Mouse (Mus musculus) MEL (cell line): ENCODE measurements around the gene Isoc2a. TPM values are rescaled to one million over a fixed set of nuclear protein-coding genes. Genes with fewer than 3 reads are reported as not detected.

Experiments used
- DNase-seq: peaks from one replicate; pipeline ENCODE4 v3.0.0; 2011; ENCODE audit warnings: low read depth, low spot score
- H3K27ac ChIP-seq: 2 replicates; pipeline ENCODE4 v1.5.1; 2012; ENCODE audit warnings: low read depth, mild to moderate bottlenecking, control low read depth, low read length, moderate library complexity; ENCODE audit not compliant: control insufficient read depth
- H3K27me3 ChIP-seq, 2 experiments: fragments of 150-350 bp in 1 of 2; sonication (generic) in 1 of 2; 2 replicates each; pipeline ENCODE4 v1.6.1; 2012; ENCODE audit warnings: low read length in 2 of 2, mild to moderate bottlenecking in 2 of 2, improper control_type of control experiment in 1 of 2, moderate library complexity in 1 of 2; ENCODE audit not compliant: insufficient read depth in 2 of 2, control insufficient read depth in 1 of 2
- H3K36me3 ChIP-seq, 2 experiments: 2 replicates each; pipeline ENCODE4 v1.6.1; 2012 to 2014; ENCODE audit warnings: low read length in 2 of 2, improper control_type of control experiment in 1 of 2, inconsistent platforms in 1 of 2, mild to moderate bottlenecking in 1 of 2; ENCODE audit not compliant: insufficient read depth in 2 of 2, control insufficient read depth in 1 of 2
- H3K4me1 ChIP-seq, 2 experiments: fragments of 150-350 bp in 1 of 2; sonication (generic) in 1 of 2; 2 replicates each; pipeline ENCODE4 v1.6.1; 2012; ENCODE audit warnings: low read length in 2 of 2, improper control_type of control experiment in 1 of 2, mild to moderate bottlenecking in 1 of 2; ENCODE audit not compliant: insufficient read depth in 2 of 2, control insufficient read depth in 1 of 2
- H3K4me3 ChIP-seq, 2 experiments: fragments of 150-350 bp in 1 of 2; sonication (generic) in 1 of 2; 2 replicates each; pipeline ENCODE4 v1.5.1; 2012; ENCODE audit warnings: low read depth in 2 of 2, low read length in 2 of 2, mild to moderate bottlenecking in 2 of 2, moderate library complexity in 2 of 2, control low read depth in 1 of 2, improper control_type of control experiment in 1 of 2; ENCODE audit not compliant: control insufficient read depth in 1 of 2, insufficient read depth in 1 of 2
- H3K79me2 ChIP-seq: 2 replicates; pipeline ENCODE4 v1.6.1; 2012; ENCODE audit warnings: mild to moderate bottlenecking, low read length, moderate library complexity; ENCODE audit not compliant: control insufficient read depth, poor library complexity, insufficient read depth
- H3K9ac ChIP-seq: 2 replicates; pipeline ENCODE4 v1.6.1; 2012; ENCODE audit warnings: low read depth, mild to moderate bottlenecking, control low read depth, low read length, moderate library complexity; ENCODE audit not compliant: control insufficient read depth, poor library complexity, severe bottlenecking
- H3K9me3 ChIP-seq: fragments of 150-350 bp; sonication (generic); replicated peaks from 2 replicates; pipeline ENCODE4 v1.6.1; 2012; ENCODE audit warnings: mild to moderate bottlenecking, low read length, improper control_type of control experiment, moderate library complexity; ENCODE audit not compliant: insufficient read depth
- BHLHE40 ChIP-seq: IDR thresholded peaks from 2 replicates; pipeline ENCODE4 v1.6.1; 2012; ENCODE audit warnings: low read depth, mild to moderate bottlenecking, inconsistent platforms, low read length, improper control_type of control experiment, borderline replicate concordance
- CHD2 ChIP-seq: IDR thresholded peaks from 2 replicates; pipeline ENCODE4 v1.6.1; 2011; ENCODE audit warnings: low read length, improper control_type of control experiment
- CTCF ChIP-seq, 3 experiments: IDR thresholded peaks in 2 of 3; conservative IDR thresholded peaks in 1 of 3; 2 replicates each; pipeline ENCODE4 v1.5.1; 2011 to 2012; ENCODE audit warnings: low read length in 3 of 3, low read depth in 2 of 3, mild to moderate bottlenecking in 2 of 3, improper control_type of control experiment in 1 of 3, inconsistent platforms in 1 of 3, mixed read lengths in 1 of 3, moderate library complexity in 1 of 3; ENCODE audit not compliant: control insufficient read depth in 1 of 3, insufficient read depth in 1 of 3, poor library complexity in 1 of 3, severe bottlenecking in 1 of 3
- E2F4 ChIP-seq: IDR thresholded peaks from 2 replicates; pipeline ENCODE4 v1.6.1; 2011; ENCODE audit warnings: low read depth, low read length, improper control_type of control experiment, borderline replicate concordance
- ELF1 ChIP-seq: IDR thresholded peaks from 2 replicates; pipeline ENCODE4 v1.6.1; 2014; ENCODE audit warnings: low read depth, mild to moderate bottlenecking, inconsistent platforms, low read length, improper control_type of control experiment, moderate library complexity
- EP300 ChIP-seq, 2 experiments: IDR thresholded peaks; 2 replicates each; pipeline ENCODE4 v1.6.1; 2011; ENCODE audit warnings: improper control_type of control experiment in 2 of 2, low read length in 2 of 2, low read depth in 1 of 2, mild to moderate bottlenecking in 1 of 2
- GATA1 ChIP-seq: IDR thresholded peaks from 2 replicates; pipeline ENCODE4 v1.6.1; 2011; ENCODE audit warnings: low read depth, low read length, improper control_type of control experiment
- HCFC1 ChIP-seq: IDR thresholded peaks from 2 replicates; pipeline ENCODE4 v1.6.1; 2012; ENCODE audit warnings: low read depth, mild to moderate bottlenecking, inconsistent platforms, low read length, improper control_type of control experiment, moderate library complexity
- JUND ChIP-seq: IDR thresholded peaks from 2 replicates; pipeline ENCODE4 v1.6.1; 2011; ENCODE audit warnings: low read depth, mild to moderate bottlenecking, improper control_type of control experiment, low read length
- MAFK ChIP-seq: IDR thresholded peaks from 2 replicates; pipeline ENCODE4 v1.6.1; 2011; ENCODE audit warnings: low read depth, mild to moderate bottlenecking, low read length, improper control_type of control experiment, borderline replicate concordance
- MAX ChIP-seq: IDR thresholded peaks from 2 replicates; pipeline ENCODE4 v1.6.1; 2011; ENCODE audit warnings: low read length, improper control_type of control experiment
- MAZ ChIP-seq: IDR thresholded peaks from 2 replicates; pipeline ENCODE4 v1.6.1; 2012; ENCODE audit warnings: low read depth, mild to moderate bottlenecking, inconsistent platforms, low read length, improper control_type of control experiment
- MEF2A ChIP-seq: IDR thresholded peaks from 2 replicates; pipeline ENCODE4 v1.6.1; 2014; ENCODE audit warnings: low read depth, mild to moderate bottlenecking, inconsistent platforms, low read length, improper control_type of control experiment; ENCODE audit not compliant: poor library complexity, insufficient replicate concordance, severe bottlenecking; ENCODE audit errors: extremely low read depth
- MXI1 ChIP-seq: IDR thresholded peaks from 2 replicates; pipeline ENCODE4 v1.6.1; 2011; ENCODE audit warnings: mild to moderate bottlenecking, low read depth, low read length, improper control_type of control experiment
- MYB ChIP-seq: IDR thresholded peaks from 2 replicates; pipeline ENCODE4 v1.6.1; 2011; ENCODE audit warnings: mild to moderate bottlenecking, low read depth, low read length, improper control_type of control experiment
- POLR2AphosphoS2 ChIP-seq: IDR thresholded peaks from 2 replicates; pipeline ENCODE4 v1.6.1; 2011; ENCODE audit warnings: low read length, improper control_type of control experiment
- POLR2AphosphoS5 ChIP-seq: IDR thresholded peaks from 2 replicates; pipeline ENCODE4 v1.6.1; 2012; ENCODE audit warnings: low read depth, borderline replicate concordance, mild to moderate bottlenecking, inconsistent platforms, low read length, moderate library complexity, mixed read lengths
- RAD21 ChIP-seq: IDR thresholded peaks from 2 replicates; pipeline ENCODE4 v1.6.1; 2011; ENCODE audit warnings: mild to moderate bottlenecking, low read depth, low read length, improper control_type of control experiment
- RCOR1 ChIP-seq: IDR thresholded peaks from 2 replicates; pipeline ENCODE4 v1.6.1; 2012; ENCODE audit warnings: low read depth, mild to moderate bottlenecking, inconsistent platforms, low read length, improper control_type of control experiment
- SIN3A ChIP-seq: IDR thresholded peaks from 2 replicates; pipeline ENCODE4 v1.6.1; 2012; ENCODE audit warnings: low read length, improper control_type of control experiment, inconsistent platforms
- SMC3 ChIP-seq: IDR thresholded peaks from 2 replicates; pipeline ENCODE4 v1.6.1; 2011; ENCODE audit warnings: low read depth, low read length, improper control_type of control experiment
- TAL1 ChIP-seq: IDR thresholded peaks from 2 replicates; pipeline ENCODE4 v1.6.1; 2012; ENCODE audit warnings: mild to moderate bottlenecking, inconsistent platforms, low read length, moderate library complexity, mixed read lengths
- USF1 ChIP-seq: IDR thresholded peaks from 2 replicates; pipeline ENCODE4 v1.6.1; 2014; ENCODE audit warnings: low read depth, mild to moderate bottlenecking, inconsistent platforms, low read length, improper control_type of control experiment, moderate library complexity
- USF2 ChIP-seq, 2 experiments: IDR thresholded peaks; 2 replicates each; pipeline ENCODE4 v1.6.1; 2011 to 2012; ENCODE audit warnings: improper control_type of control experiment in 2 of 2, low read length in 2 of 2, borderline replicate concordance in 1 of 2, inconsistent platforms in 1 of 2, low read depth in 1 of 2, mild to moderate bottlenecking in 1 of 2; ENCODE audit not compliant: insufficient read depth in 1 of 2
- ZC3H11A ChIP-seq: IDR thresholded peaks from 2 replicates; pipeline ENCODE4 v1.6.1; 2012; ENCODE audit warnings: low read depth, mild to moderate bottlenecking, inconsistent platforms, low read length, improper control_type of control experiment
- ZMIZ1 ChIP-seq: IDR thresholded peaks from 2 replicates; pipeline ENCODE4 v1.6.1; 2012; ENCODE audit warnings: low read depth, mild to moderate bottlenecking, inconsistent platforms, low read length, improper control_type of control experiment, moderate library complexity
- ZNF384 ChIP-seq: IDR thresholded peaks from 2 replicates; pipeline ENCODE4 v1.6.1; 2012; ENCODE audit warnings: low read depth, mild to moderate bottlenecking, inconsistent platforms, low read length, improper control_type of control experiment
- polyA plus RNA-seq, 2 experiments: library from polyadenylated mRNA; stranded (reverse) in 1 of 2; unstranded in 1 of 2; fragments of >175 nt in 1 of 2; fragments of >200 nt in 1 of 2; gene quantifications; 2 replicates each; pipeline versions ENCODE4 v1.2.1 to v1.2.4; 2012; ENCODE audit warnings: low replicate concordance in 2 of 2, low read depth in 1 of 2; ENCODE audit not compliant: insufficient read length in 2 of 2, insufficient read depth in 1 of 2, missing spikeins in 1 of 2
- total RNA-seq: library from RNA; depleted of rRNA; stranded (reverse); fragments of 300-350 nt; gene quantifications from 2 replicates; pipeline ENCODE4 v1.2.3, GENCODE M21; 2012

Isoc2a gene
- total and polyA plus RNA-seq, 3 experiments = 11.1 to 20.6 TPM; not detected in 1

GRCm38 (mm10) chr7:4863541-4864080 is 13.3 kb upstream of the Isoc2a start (continued):
- TF ChIP-seq MXI1 (no peak), MAZ (no peak), POLR2AphosphoS2 (no peak), SIN3A (no peak)

- H3K27me3 ChIP-seq = no peaks in the 10 kb centered on the region
- DNase-seq = no peak
- no peaks in the 10 kb centered on the region; a peak in 1 of 4 replicates for H3K36me3 ChIP-seq
- no peaks in the 10 kb centered on the region for H3K9me3 ChIP-seq
- no peak for TF ChIP-seq ZMIZ1
- TF ChIP-seq MAX = no peak
- TF ChIP-seq MAFK = no peak
- no peak for TF ChIP-seq CHD2
- no peak for TF ChIP-seq RCOR1
- no peak for TF ChIP-seq ELF1
- TF ChIP-seq EP300 (IDR thresholded peaks at IDR 0.05; ENCODE audit: low read depth in 1 of 2, low read length in 2 of 2) = no peak
- no peak for TF ChIP-seq MEF2A
- TF ChIP-seq RAD21 = no peak
- no peak for TF ChIP-seq MYB
- no peak for TF ChIP-seq ZC3H11A
- no peak overlapping the region for H3K4me3 ChIP-seq
- no peak overlapping the region for H3K27ac ChIP-seq
- H3K9ac ChIP-seq = no peak overlapping the region
- H3K79me2 ChIP-seq = no peaks in the 10 kb centered on the region; the same call in 1 of the 2 replicates
- no peaks in the 10 kb centered on the region for H3K4me1 ChIP-seq
These were observed 12.7 kb upstream of the Isoc2a start for GRCm38 (mm10) chr7:4864130-4864845.

- peak overlapping the region; percentile 87 to 97 for H3K4me3 ChIP-seq
- DNase-seq = peak; percentile 78
- H3K9me3 ChIP-seq = no peaks in the 10 kb centered on the region
- peak overlapping the region; percentile 2; the same call in 1 of the 2 replicates for H3K27ac ChIP-seq
- no peaks in the 10 kb centered on the region; a peak in 1 of 4 replicates for H3K36me3 ChIP-seq
- H3K27me3 ChIP-seq = no peaks in the 10 kb centered on the region
- H3K4me1 ChIP-seq = no peaks in the 10 kb centered on the region
- peak overlapping the region; percentile 86 for H3K9ac ChIP-seq
- H3K79me2 ChIP-seq = no peaks in the 10 kb centered on the region; the same call in 1 of the 2 replicates
- TF ChIP-seq ZNF384 = peak; percentile 61; the same call in 1 of the 2 replicates
- peak; percentile 52 to 65 (median 58) for TF ChIP-seq CTCF (IDR thresholded peaks at IDR 0.05 in 2 of 3, conservative IDR thresholded peaks at IDR 0.05 in 1 of 3; ENCODE audit: control insufficient read depth in 1 of 3, insufficient read depth in 1 of 3, low read depth in 2 of 3, low read length in 3 of 3, poor library complexity in 1 of 3, severe bottlenecking in 1 of 3)
- no peak for TF ChIP-seq BHLHE40
- TF ChIP-seq TAL1 = no peak
- TF ChIP-seq SIN3A = peak; percentile 53; the same call in 1 of the 2 replicates
- TF ChIP-seq USF1 = no peak
- no peak for TF ChIP-seq E2F4
- no peak for TF ChIP-seq USF2 (IDR thresholded peaks at IDR 0.05; ENCODE audit: borderline replicate concordance in 1 of 2, insufficient read depth in 1 of 2, low read depth in 1 of 2, low read length in 2 of 2)
- no peak for TF ChIP-seq MYB
- no peak for TF ChIP-seq POLR2AphosphoS2
- no peak for TF ChIP-seq MXI1
- TF ChIP-seq CHD2 = no peak
- no peak for TF ChIP-seq GATA1
- TF ChIP-seq JUND = no peak
- TF ChIP-seq SMC3 = peak; percentile 63
- TF ChIP-seq RAD21 = peak; percentile 45
- TF ChIP-seq RCOR1 = 0 out of 2 replicates have a peak, but pooled peaks have one; percentile 35
- TF ChIP-seq POLR2AphosphoS5 = no peak
- peak; percentile 42; the same call in 1 of the 2 replicates for TF ChIP-seq HCFC1
- no peak for TF ChIP-seq EP300 (IDR thresholded peaks at IDR 0.05; ENCODE audit: low read depth in 1 of 2, low read length in 2 of 2)
These were observed 11.9 kb upstream of the Isoc2a start for GRCm38 (mm10) chr7:4865090-4865489.
